Mouse (Mus musculus) induced T-regulatory cell, adult 2 months (primary cell): Measurements from ENCODE around the gene Ano2.
A peak's percentile ranks its signal among the peaks of the same experiment; 100 is the strongest.

Experiments
- DNase-seq: peaks from one replicate; pipeline ENCODE4 v3.0.0-alpha.2; 2012; ENCODE audit warnings: low read depth

Gene Ano2

GRCm38 (mm10) chr6:125690057-125690703, at the start of gene Ano2:
TSS of gene Ano2 (plus strand) at chr6:125690419.
- no peak for DNase-seq

GRCm38 (mm10) chr6:125640486-125640885, 49.7 kb upstream of the Ano2 start:
- DNase-seq = no peak

- no peak for DNase-seq
Measured at GRCm38 (mm10) chr6:125641146-125641545, 49.1 kb upstream of the Ano2 start.

GRCm38 (mm10) chr6:125648964-125649363, 41.3 kb upstream of the Ano2 start:
- no peak for DNase-seq

- no peak for DNase-seq
Measured at GRCm38 (mm10) chr6:125651335-125651734, 38.9 kb upstream of the Ano2 start.

GRCm38 (mm10) chr6:125653416-125653815, 36.8 kb upstream of the Ano2 start:
- no peak for DNase-seq

- no peak for DNase-seq
Measured at GRCm38 (mm10) chr6:125656921-125657320, 33.3 kb upstream of the Ano2 start.

GRCm38 (mm10) chr6:125657966-125658365, 32.3 kb upstream of the Ano2 start:
- no peak for DNase-seq

GRCm38 (mm10) chr6:125661106-125661877, 28.9 kb upstream of the Ano2 start:
- DNase-seq = peak; percentile 68

GRCm38 (mm10) chr6:125663906-125664305, 26.3 kb upstream of the Ano2 start:
- DNase-seq = no peak

GRCm38 (mm10) chr6:125671835-125672234, 18.4 kb upstream of the Ano2 start:
- DNase-seq = no peak

- peak; percentile 16 for DNase-seq
Measured at GRCm38 (mm10) chr6:125678492-125678891, 11.7 kb upstream of the Ano2 start.

GRCm38 (mm10) chr6:125680613-125681012, 9.6 kb upstream of the Ano2 start:
- DNase-seq = no peak

- DNase-seq = no peak
Measured at GRCm38 (mm10) chr6:125685420-125685819, 4.8 kb upstream of the Ano2 start.

- no peak for DNase-seq
Measured at GRCm38 (mm10) chr6:125687986-125688385, 2.2 kb upstream of the Ano2 start.

- no peak for DNase-seq
Measured at GRCm38 (mm10) chr6:125701146-125701545, 10.9 kb downstream of the Ano2 start.

- no peak for DNase-seq
Measured at GRCm38 (mm10) chr6:125711261-125711660, 21.0 kb downstream of the Ano2 start.

- peak; percentile 23 for DNase-seq
Measured at GRCm38 (mm10) chr6:125726408-125726807, 36.2 kb downstream of the Ano2 start.

- no peak for DNase-seq
Measured at GRCm38 (mm10) chr6:125727484-125727911, 37.3 kb downstream of the Ano2 start.

- DNase-seq = no peak
Measured at GRCm38 (mm10) chr6:125729471-125729870, 39.3 kb downstream of the Ano2 start.

GRCm38 (mm10) chr6:125729986-125730535, 39.8 kb downstream of the Ano2 start:
- no peak for DNase-seq

GRCm38 (mm10) chr6:125737511-125738285, 47.5 kb downstream of the Ano2 start:
- no peak for DNase-seq
